7 mouse cellular contexts compared by ENCODE assay signal in genomic region chr13:67637294-67638007, GRCm38 (mm10). TPM values are rescaled to one million over a fixed set of nuclear protein-coding genes. Genes with fewer than 3 reads are reported as not detected.
DNase-seq lines count a peak whose midpoint lies in the region; ATAC-seq lines count a peak whose summit lies in the region.

Gene Gm49345 (minus strand): TSS chr13:67637769.
Gene Zfp729a (minus strand): TSS chr13:67637791.

- H3K9ac ChIP-seq in intestine, embryonic 16.5 days (ENCODE audit: low read depth, low read length): peak within 1 kb of the TSS; percentile 83
- H3K9ac ChIP-seq in midbrain, embryonic 11.5 days (ENCODE audit: low read length): peak within 1 kb of the TSS; percentile 70

- DNase-seq in adrenal gland, adult 8-10 months: peak; percentile 83
- DNase-seq in embryo, embryonic 9.5 days (ENCODE audit: extremely low spot score): peak; percentile 83
- DNase-seq in gastrocnemius, postnatal 4 days (ENCODE audit: low spot score in 2 of 2): peak; percentile 33 to 76
- DNase-seq in left cerebral cortex, postnatal 36 days (ENCODE audit: low spot score in 2 of 2): peak; percentile 82 to 87
- DNase-seq in midbrain, embryonic 11.5 days (ENCODE audit: low spot score, missing footprints): peak; percentile 98
- peak; percentile 90 for DNase-seq in skeletal muscle tissue, adult 2 months (ENCODE audit: low read depth, low spot score)

- H3K36me3 ChIP-seq in intestine, embryonic 16.5 days (ENCODE audit: control insufficient read depth, insufficient read depth, low read length): no peaks in the 10 kb centered on the region
- no peaks in the 10 kb centered on the region for H3K36me3 ChIP-seq in midbrain, embryonic 11.5 days (ENCODE audit: control insufficient read depth, insufficient read depth, low read length)

- peak; percentile 100 for ATAC-seq in intestine, embryonic 16.5 days
- peak; percentile 99 for ATAC-seq in midbrain, embryonic 11.5 days (ENCODE audit: low FRiP score)

- no peaks in the 10 kb centered on the region for H3K4me1 ChIP-seq in intestine, embryonic 16.5 days (ENCODE audit: control insufficient read depth, insufficient read depth, low read length)
- no peaks in the 10 kb centered on the region for H3K4me1 ChIP-seq in midbrain, embryonic 11.5 days (ENCODE audit: control insufficient read depth, insufficient read depth, low read length)

- H3K4me2 ChIP-seq in intestine, embryonic 16.5 days (ENCODE audit: low read depth, low read length): peak within 1 kb of the TSS; percentile 49
- H3K4me2 ChIP-seq in midbrain, embryonic 11.5 days: peak within 1 kb of the TSS; percentile 45

- H3K4me3 ChIP-seq in intestine, embryonic 16.5 days (ENCODE audit: low read length): peak within 1 kb of the TSS; percentile 85
- H3K4me3 ChIP-seq in midbrain, embryonic 11.5 days (ENCODE audit: low read depth, low read length): peak within 1 kb of the TSS; percentile 75

- H3K27me3 ChIP-seq in intestine, embryonic 16.5 days (replicated peaks; ENCODE audit: control insufficient read depth, insufficient read depth, low read length): no peaks in the 10 kb centered on the region
- H3K27me3 ChIP-seq in midbrain, embryonic 11.5 days (ENCODE audit: control insufficient read depth, insufficient read depth, low read length): no peaks in the 10 kb centered on the region

- peak within 1 kb of the TSS; percentile 79 for H3K27ac ChIP-seq in intestine, embryonic 16.5 days (ENCODE audit: low read length)
- no peak within 1 kb of the TSS for H3K27ac ChIP-seq in midbrain, embryonic 11.5 days (ENCODE audit: low read depth, low read length)

- no peaks in the 10 kb centered on the region for H3K9me3 ChIP-seq in intestine, embryonic 16.5 days (ENCODE audit: control insufficient read depth, low read length)
- H3K9me3 ChIP-seq in midbrain, embryonic 11.5 days (ENCODE audit: control insufficient read depth, low read length): no peaks in the 10 kb centered on the region

- intact Hi-C loops in left cerebral cortex, postnatal 36 days (cut with DNase I): loop anchor here (1.0 to 5.0 kb wide), 5 partner anchors 28 to 207 kb away; partner anchors contain the start of genes Zfp729b and Zfp748

- WGBS in intestine, embryonic 16.5 days: under 1% methylated on average over 19 of the region's 19 CpGs
- under 1% methylated on average over 19 of the region's 19 CpGs for WGBS in midbrain, embryonic 11.5 days

RNA-seq across cellular contexts. Expression of gene Gm49345, which starts in this region (rescaled TPM):
- total RNA-seq in adrenal gland, adult 8-10 months (2022): 1 to 10 TPM in 1 of 4 experiments, under 1 TPM in 3; 0.44 to 2.4 (median 0.78) TPM
- under 1 TPM; 0.61 to 0.62 TPM for total RNA-seq in gastrocnemius, postnatal 4 days (2021)
- polyA plus RNA-seq in intestine, embryonic 16.5 days (2015; fragmentation: Nextera tagmentation; extraction: Ambion mirVana): not detected in 2 replicates
- total RNA-seq in left cerebral cortex, postnatal 36 days (2021): 1 to 10 TPM in 1 of 2 experiments, under 1 TPM in 1; 0.82 to 2.1 TPM
- 0.27 TPM in 1 of 2 replicates, not detected in the other for polyA plus RNA-seq in midbrain, embryonic 11.5 days (2014; fragmentation: Nextera tagmentation; extraction: Ambion mirVana)

RNA-seq across cellular contexts. Expression of gene Zfp729a, which starts in this region (rescaled TPM):
- total RNA-seq in adrenal gland, adult 8-10 months (2022): 10 to 100 TPM in 2 of 4 experiments, 1 to 10 TPM in 2; 7.3 to 10.5 (median 9.2) TPM
- 1 to 10 TPM; 4.6 to 4.8 TPM for total RNA-seq in gastrocnemius, postnatal 4 days (2021)
- 1.8 and 3.0 TPM in 2 replicates for polyA plus RNA-seq in intestine, embryonic 16.5 days (2015; fragmentation: Nextera tagmentation; extraction: Ambion mirVana)
- total RNA-seq in left cerebral cortex, postnatal 36 days (2021): 1 to 10 TPM; 7.5 to 10.0 TPM
- 2.6 and 5.0 TPM in 2 replicates for polyA plus RNA-seq in midbrain, embryonic 11.5 days (2014; fragmentation: Nextera tagmentation; extraction: Ambion mirVana)
